Mouse (Mus musculus) small intestine, adult 2 months (tissue): Measurements from ENCODE around the gene Gsk3b.
A peak's percentile ranks its signal among the peaks of the same experiment; 100 is the strongest.

ENCODE experiments used
- CTCF ChIP-seq: fragments of 200-500 bp; IDR thresholded peaks from 2 replicates; pipeline ENCODE4 v1.5.1; 2012; ENCODE audit warnings: low read depth, mild to moderate bottlenecking, control low read depth, inconsistent platforms, low read length, moderate library complexity, mixed read lengths; ENCODE audit not compliant: insufficient replicate concordance, insufficient read length; ENCODE audit errors: extremely low read depth
- POLR2A ChIP-seq: fragments of 200-500 bp; IDR thresholded peaks from 2 replicates; pipeline ENCODE4 v1.6.1; 2012; ENCODE audit warnings: low read depth, mild to moderate bottlenecking, control low read depth, inconsistent platforms, low read length, moderate library complexity

DNA sequence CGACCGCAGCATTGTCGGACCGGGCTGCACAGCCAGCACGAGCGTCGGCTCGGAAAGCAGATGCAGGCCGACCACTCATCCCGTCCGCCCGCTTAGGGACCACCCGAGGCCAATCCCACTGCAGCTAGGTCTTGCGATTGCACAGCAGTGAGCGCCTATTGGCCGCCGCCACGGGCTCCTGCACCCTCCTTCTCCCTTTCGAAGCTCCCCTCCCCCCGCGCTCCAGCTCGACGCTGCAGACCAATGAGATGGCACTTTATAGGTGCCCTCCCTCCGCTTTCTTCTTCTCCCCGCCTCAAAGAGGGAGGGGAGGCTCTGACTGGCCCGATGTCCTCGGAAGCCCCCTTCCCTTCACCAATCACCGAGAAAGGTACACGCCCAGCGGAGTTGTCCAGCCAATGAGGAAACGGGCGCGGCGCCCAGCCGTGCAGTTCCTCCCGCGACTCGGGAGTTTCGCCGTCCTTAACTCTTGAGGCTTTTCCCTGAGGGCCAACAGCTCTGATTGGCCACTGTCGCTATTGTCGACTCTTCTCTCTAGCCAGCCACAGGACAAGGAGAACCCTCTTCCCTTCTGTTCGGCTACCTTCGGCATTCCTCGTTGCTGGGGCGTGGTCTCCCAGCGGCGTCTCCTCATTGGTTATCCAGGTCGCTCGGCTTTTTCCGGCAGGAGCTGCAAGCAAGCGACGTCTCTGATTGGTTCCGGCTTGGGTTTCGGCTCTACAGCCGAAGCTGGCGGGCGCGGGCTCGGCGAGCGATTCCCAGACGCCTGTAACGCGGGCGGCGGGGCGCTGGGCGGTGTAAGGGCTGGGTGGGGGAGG, at the start of gene Gsk3b:
- TF ChIP-seq CTCF (no peak), POLR2A (peak; percentile 64)
